Mouse (Mus musculus) neural tube, embryonic 14.5 days (tissue): Measurements from ENCODE around the gene Pla1a. TPM values are rescaled to one million over a fixed set of nuclear protein-coding genes. Genes with fewer than 3 reads are reported as not detected.

Experiments used
- ATAC-seq: fragments of 200-750 bp; cut with Nextera tagmentation; 2 replicates; pipeline ENCODE4 v1.8.0; 2017; ENCODE audit warnings: low read depth, mild to moderate bottlenecking, moderate TSS enrichment, moderate library complexity
- H3K27ac ChIP-seq: fragments of 300-500 bp; sonication (generic); 2 replicates; pipeline ENCODE4 v1.5.1; 2014; ENCODE audit warnings: low read depth, mild to moderate bottlenecking, control low read depth, low read length, moderate library complexity, mixed read lengths
- H3K27me3 ChIP-seq: fragments of 300-500 bp; sonication (generic); 2 replicates; pipeline ENCODE4 v1.6.1; 2014; ENCODE audit warnings: low read length; ENCODE audit not compliant: control insufficient read depth, insufficient read depth
- H3K36me3 ChIP-seq: fragments of 300-500 bp; sonication (generic); 2 replicates; pipeline ENCODE4 v1.6.1; 2014; ENCODE audit warnings: low read length, mixed read lengths; ENCODE audit not compliant: control insufficient read depth, insufficient read depth
- H3K4me1 ChIP-seq: fragments of 300-500 bp; sonication (generic); 2 replicates; pipeline ENCODE4 v1.6.1; 2014; ENCODE audit warnings: low read length; ENCODE audit not compliant: control insufficient read depth, insufficient read depth
- H3K4me2 ChIP-seq: fragments of 300-500 bp; sonication (generic); 2 replicates; pipeline ENCODE4 v1.6.1; 2014; ENCODE audit warnings: mild to moderate bottlenecking, low read depth, low read length, control low read depth
- H3K4me3 ChIP-seq: fragments of 300-500 bp; sonication (generic); 2 replicates; pipeline ENCODE4 v1.5.1; 2014; ENCODE audit warnings: low read depth, low read length, control low read depth, mixed read lengths
- H3K9ac ChIP-seq: fragments of 300-500 bp; sonication (generic); replicated peaks from 2 replicates; pipeline ENCODE4 v1.6.1; 2014; ENCODE audit warnings: low read depth, mild to moderate bottlenecking, control low read depth, low read length, mixed read lengths
- H3K9me3 ChIP-seq: fragments of 300-500 bp; sonication (generic); 2 replicates; pipeline ENCODE4 v1.6.1; 2016; ENCODE audit warnings: low read length; ENCODE audit not compliant: control insufficient read depth
- WGBS: fragments of 180-500 bp; shearing (Covaris S2); extraction: QIAGEN DNeasy Blood & Tissue Kit; methylation state at CpG from one replicate; pipeline ENCODE4 v1.1.7; 2014; 5-methylcytosine and 5-hydroxymethylcytosine counted together
- polyA plus RNA-seq: library from polyadenylated mRNA; unstranded; fragments of >200 nt; fragmentation: Nextera tagmentation; extraction: Ambion mirVana; gene quantifications from 2 replicates; pipeline ENCODE4 v1.2.1, GENCODE M21; 2014

The Pla1a gene
- polyA plus RNA-seq, 1 experiment from 2014 or later: 0.47 TPM

GRCm38 (mm10) chr16:38399531-38400231 is 33.3 kb downstream of the Pla1a start:
- peak; percentile 96 for ATAC-seq
- Histone ChIP-seq H3K4me2 (peak overlapping the region; percentile 45), H3K9me3 (no peaks in the 10 kb centered on the region), H3K4me3 (peak overlapping the region; percentile 14; the same call in 1 of the 2 replicates), H3K4me1 (peaks cover 11% of the 10 kb centered on the region; the same call in 1 of the 2 replicates), H3K27me3 (no peaks in the 10 kb centered on the region), H3K36me3 (no peaks in the 10 kb centered on the region), H3K9ac (peak overlapping the region; percentile 26), H3K27ac (peak overlapping the region; percentile 76)
- 22% methylated on average over 17 of the region's 17 CpGs for WGBS

- H3K27ac ChIP-seq: peak overlapping the region; percentile 76
- no peak overlapping the region for H3K4me3 ChIP-seq
- ATAC-seq: no peak; the same call in 1 of the 2 replicates
- WGBS: 80% methylated on average over 3 of the region's 3 CpGs
- no peaks in the 10 kb centered on the region for H3K9me3 ChIP-seq
- H3K9ac ChIP-seq: no peak overlapping the region
- H3K4me2 ChIP-seq: peak overlapping the region; percentile 45
- no peaks in the 10 kb centered on the region for H3K27me3 ChIP-seq
- H3K4me1 ChIP-seq: peaks cover 11% of the 10 kb centered on the region; the same call in 1 of the 2 replicates
- no peaks in the 10 kb centered on the region for H3K36me3 ChIP-seq
Measured at GRCm38 (mm10) chr16:38399076-38399475, 33.9 kb downstream of the Pla1a start.

- no peaks in the 10 kb centered on the region for H3K36me3 ChIP-seq
- no peak overlapping the region for H3K9ac ChIP-seq
- WGBS: 94% methylated on average over 6 of the region's 6 CpGs
- no peaks in the 10 kb centered on the region for H3K27me3 ChIP-seq
- H3K9me3 ChIP-seq: no peaks in the 10 kb centered on the region
- H3K27ac ChIP-seq: no peak overlapping the region
- H3K4me1 ChIP-seq: peaks cover 11% of the 10 kb centered on the region; the same call in 1 of the 2 replicates
- ATAC-seq: no peak
- no peak overlapping the region for H3K4me2 ChIP-seq
- H3K4me3 ChIP-seq: no peak overlapping the region
Measured at GRCm38 (mm10) chr16:38398266-38398665, 34.7 kb downstream of the Pla1a start.

GRCm38 (mm10) chr16:38396155-38396554 is 36.8 kb downstream of the Pla1a start:
- no peaks in the 10 kb centered on the region for H3K27me3 ChIP-seq
- H3K9ac ChIP-seq: no peak overlapping the region
- WGBS: 62% methylated on average over 13 of the region's 13 CpGs
- H3K9me3 ChIP-seq: no peaks in the 10 kb centered on the region
- no peak overlapping the region for H3K4me2 ChIP-seq
- no peak for ATAC-seq
- H3K4me1 ChIP-seq: peaks cover 11% of the 10 kb centered on the region; the same call in 1 of the 2 replicates
- H3K27ac ChIP-seq: no peak overlapping the region
- H3K4me3 ChIP-seq: no peak overlapping the region
- no peaks in the 10 kb centered on the region for H3K36me3 ChIP-seq

- Histone ChIP-seq H3K9ac (no peak overlapping the region), H3K4me1 (peaks cover 8% of the 10 kb centered on the region; the same call in 1 of the 2 replicates), H3K9me3 (no peaks in the 10 kb centered on the region), H3K36me3 (no peaks in the 10 kb centered on the region), H3K4me2 (no peak overlapping the region), H3K27ac (no peak overlapping the region), H3K4me3 (no peak overlapping the region), H3K27me3 (no peaks in the 10 kb centered on the region)
- ATAC-seq: no peak
- WGBS: 74% methylated on average over 6 of the region's 6 CpGs
Measured at GRCm38 (mm10) chr16:38395060-38395730, 37.8 kb downstream of the Pla1a start.

GRCm38 (mm10) chr16:38394191-38394618 is 38.7 kb downstream of the Pla1a start:
- no peak for ATAC-seq
- Histone ChIP-seq H3K9me3 (no peaks in the 10 kb centered on the region), H3K27ac (no peak overlapping the region), H3K4me1 (no peaks in the 10 kb centered on the region), H3K4me2 (no peak overlapping the region), H3K36me3 (no peaks in the 10 kb centered on the region), H3K4me3 (no peak overlapping the region), H3K9ac (no peak overlapping the region), H3K27me3 (no peaks in the 10 kb centered on the region)
- 91% methylated on average over 8 of the region's 8 CpGs for WGBS

GRCm38 (mm10) chr16:38392126-38392894 is 40.6 kb downstream of the Pla1a start:
- ATAC-seq: no peak
- WGBS: 77% methylated on average over 23 of the region's 23 CpGs

GRCm38 (mm10) chr16:38390322-38390721 is 42.6 kb downstream of the Pla1a start:
- H3K36me3 ChIP-seq: no peaks in the 10 kb centered on the region
- no peaks in the 10 kb centered on the region for H3K9me3 ChIP-seq
- no peak overlapping the region for H3K27ac ChIP-seq
- no peaks in the 10 kb centered on the region for H3K4me1 ChIP-seq
- H3K4me3 ChIP-seq: no peak overlapping the region
- H3K9ac ChIP-seq: no peak overlapping the region
- ATAC-seq: no peak
- 95% methylated on average over 7 of the region's 7 CpGs for WGBS
- H3K27me3 ChIP-seq: no peaks in the 10 kb centered on the region
- H3K4me2 ChIP-seq: no peak overlapping the region

More at GRCm38 (mm10) chr16:38392126-38392894, 40.6 kb downstream of the Pla1a start:
- Histone ChIP-seq H3K36me3 (no peaks in the 10 kb centered on the region), H3K9me3 (no peaks in the 10 kb centered on the region), H3K9ac (no peak overlapping the region), H3K27ac (no peak overlapping the region), H3K4me3 (no peak overlapping the region), H3K4me2 (no peak overlapping the region), H3K4me1 (no peaks in the 10 kb centered on the region), H3K27me3 (no peaks in the 10 kb centered on the region)
